ENCODE assay signal across 9 mouse cellular contexts in the genomic region with DNA sequence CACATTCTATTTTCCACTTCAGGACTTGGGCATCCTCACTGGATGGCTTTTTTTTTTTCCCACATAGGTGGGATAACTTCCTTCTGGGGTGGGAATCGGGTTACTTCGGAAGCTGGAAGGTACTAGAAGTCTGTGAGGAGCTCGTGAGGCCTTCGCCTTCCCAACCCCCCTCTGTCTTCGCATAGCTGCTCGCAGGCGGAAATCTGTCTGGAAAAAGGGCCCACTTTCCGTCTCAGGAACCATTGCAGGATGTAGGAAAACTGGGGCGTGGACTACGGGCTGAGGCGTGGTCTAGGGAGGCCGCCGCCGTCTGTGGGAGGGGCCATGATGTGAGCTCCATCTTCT. TPM values are rescaled to one million over a fixed set of nuclear protein-coding genes. Genes with fewer than 3 reads are reported as not detected.
A peak's percentile ranks its signal among the peaks of the same experiment; 100 is the strongest.
DNase-seq lines count a peak whose midpoint lies in the region; ATAC-seq and TF ChIP-seq lines count a peak whose summit lies in the region.
"Had no signal": no experiment of that assay in that cellular context is flagged by ENCODE, and none has a peak within 500 bp of the region (broad histone marks: within the 10 kb centered on the region; RNA-seq: fewer than 3 reads in every experiment).

No protein-coding gene starts in this region.

- TF ChIP-seq EP300 in heart, postnatal 0 days (IDR thresholded peaks at IDR 0.05; ENCODE audit: low read depth) = no peak
- no peak for TF ChIP-seq EP300 in MEL (IDR thresholded peaks at IDR 0.05; ENCODE audit: low read depth in 1 of 2, low read length in 2 of 2)

- TF ChIP-seq RAD21 in MEL (IDR thresholded peaks at IDR 0.05; ENCODE audit: low read depth, low read length) = no peak

- under 1% methylated on average over 14 of the region's 14 CpGs for WGBS in heart, postnatal 0 days
- WGBS in hindbrain, embryonic 11.5 days = 1% methylated on average over 14 of the region's 14 CpGs
- whole genome bisulfite sequencing in midbrain, embryonic 10.5 days = under 1% methylated on average over 14 of the region's 14 CpGs

- 0 out of 2 replicates have a peak overlapping the region, but pooled peaks have one; percentile 26 for H3K9ac ChIP-seq in heart, postnatal 0 days (replicated peaks; ENCODE audit: low read depth, low read length)
- peak overlapping the region; percentile 40 for H3K9ac ChIP-seq in MEL (ENCODE audit: control insufficient read depth, low read depth, low read length, poor library complexity, severe bottlenecking)
- H3K9ac ChIP-seq in hindbrain, embryonic 11.5 days (ENCODE audit: low read depth, low read length) = peak overlapping the region; percentile 45; the same call in 1 of the 2 replicates

- H3K4me2 ChIP-seq in heart, postnatal 0 days (ENCODE audit: low read depth, low read length) = peak overlapping the region; percentile 49
- H3K4me2 ChIP-seq in hindbrain, embryonic 11.5 days (replicated peaks; ENCODE audit: low read depth, low read length) = peak overlapping the region; percentile 93

- H3K27ac ChIP-seq in heart, postnatal 0 days (ENCODE audit: low read depth) = peak overlapping the region; percentile 87
- H3K27ac ChIP-seq in MEL (ENCODE audit: control insufficient read depth, low read depth, low read length) = no peak overlapping the region
- H3K27ac ChIP-seq in hindbrain, embryonic 11.5 days (ENCODE audit: low read depth, low read length) = peak overlapping the region; percentile 90
- H3K27ac ChIP-seq in midbrain, embryonic 10.5 days (replicated peaks) = peak overlapping the region; percentile 98

- no peak for ATAC-seq in heart, postnatal 0 days (ENCODE audit: insufficient read depth, low read depth)
- peak; percentile 17 for ATAC-seq in hindbrain, embryonic 11.5 days (ENCODE audit: low FRiP score)

- peaks cover 21% of the 10 kb centered on the region for H3K4me1 ChIP-seq in heart, postnatal 0 days (ENCODE audit: control insufficient read depth, insufficient read depth)
- peaks cover 0 to 19% of the 10 kb centered on the region in 2 experiments; a peak in 3 of 4 replicates for H3K4me1 ChIP-seq in MEL (ENCODE audit: control insufficient read depth in 1 of 2, insufficient read depth in 2 of 2, low read length in 2 of 2)
- H3K4me1 ChIP-seq in hindbrain, embryonic 11.5 days (replicated peaks; ENCODE audit: control insufficient read depth, insufficient read depth, low read length) = peaks cover 11% of the 10 kb centered on the region
- peaks cover 68% of the 10 kb centered on the region for H3K4me1 ChIP-seq in midbrain, embryonic 10.5 days

- no peaks in the 10 kb centered on the region for H3K9me3 ChIP-seq in heart, postnatal 0 days (replicated peaks; ENCODE audit: control insufficient read depth, low read length)
- H3K9me3 ChIP-seq in MEL (replicated peaks; ENCODE audit: insufficient read depth, low read length) = no peaks in the 10 kb centered on the region
- H3K9me3 ChIP-seq in hindbrain, embryonic 11.5 days (ENCODE audit: control insufficient read depth, low read length) = no peaks in the 10 kb centered on the region
- no peaks in the 10 kb centered on the region for H3K9me3 ChIP-seq in midbrain, embryonic 10.5 days (replicated peaks)

- intact Hi-C loops in heart, postnatal 36 days (cut with DNase I) = loop anchor here (2.0 kb wide), 1 partner anchor 27 kb away; no protein-coding TSS in a partner anchor

- H3K27me3 ChIP-seq in heart, postnatal 0 days (ENCODE audit: control insufficient read depth, insufficient read depth, low read length) = no peaks in the 10 kb centered on the region
- no peaks in the 10 kb centered on the region; a peak in 1 of 4 replicates for H3K27me3 ChIP-seq in MEL (ENCODE audit: control insufficient read depth in 1 of 2, insufficient read depth in 2 of 2, low read length in 2 of 2)
- H3K27me3 ChIP-seq in hindbrain, embryonic 11.5 days (ENCODE audit: control insufficient read depth, insufficient read depth, low read length) = no peaks in the 10 kb centered on the region
- H3K27me3 ChIP-seq in midbrain, embryonic 10.5 days (ENCODE audit: low read depth, poor library complexity, severe bottlenecking) = no peaks in the 10 kb centered on the region

- TF ChIP-seq POLR2A in MEL (IDR thresholded peaks at IDR 0.05; ENCODE audit: control insufficient read depth in 1 of 2, insufficient read depth in 1 of 2, low read depth in 1 of 2, low read length in 2 of 2, poor library complexity in 1 of 2) = no peak

- no peak for DNase-seq in heart, postnatal 0 days (ENCODE audit: low spot score)
- DNase-seq in heart, postnatal 36 days = no peak
- DNase-seq in MEL (ENCODE audit: low read depth, low spot score) = no peak
- no peak for DNase-seq in hindbrain, embryonic 11.5 days (ENCODE audit: low spot score)
- DNase-seq in midbrain, embryonic 10.5 days (ENCODE audit: low spot score) = no peak
- no peak for DNase-seq in frontal cortex, postnatal 25 days (ENCODE audit: low spot score in 2 of 2)
- no peak for DNase-seq in right cerebral cortex, postnatal 14 days
- DNase-seq in frontal cortex, adult 2 months (ENCODE audit: extremely low spot score in 1 of 2, low spot score in 1 of 2) = no peak

- peaks cover 8% of the 10 kb centered on the region for H3K79me2 ChIP-seq in MEL (ENCODE audit: control insufficient read depth, insufficient read depth, low read length, poor library complexity)

- no peak for TF ChIP-seq CTCF in heart, postnatal 0 days (IDR thresholded peaks at IDR 0.05; ENCODE audit: low read depth)
- TF ChIP-seq CTCF in MEL (IDR thresholded peaks at IDR 0.05 in 2 of 3, conservative IDR thresholded peaks at IDR 0.05 in 1 of 3; ENCODE audit: control insufficient read depth in 1 of 3, insufficient read depth in 1 of 3, low read depth in 2 of 3, low read length in 3 of 3, poor library complexity in 1 of 3, severe bottlenecking in 1 of 3) = no peak

- peak overlapping the region; percentile 90 for H3K4me3 ChIP-seq in heart, postnatal 0 days (ENCODE audit: low read depth, low read length)
- H3K4me3 ChIP-seq in MEL (ENCODE audit: control insufficient read depth in 1 of 2, insufficient read depth in 1 of 2, low read depth in 2 of 2, low read length in 2 of 2) = peak overlapping the region; percentile 39 to 48
- peak overlapping the region; percentile 85 for H3K4me3 ChIP-seq in hindbrain, embryonic 11.5 days (ENCODE audit: low read depth, low read length)
- peak overlapping the region; percentile 92 for H3K4me3 ChIP-seq in midbrain, embryonic 10.5 days

- H3K36me3 ChIP-seq in heart, postnatal 0 days (replicated peaks; ENCODE audit: control insufficient read depth, insufficient read depth, low read length) = peaks cover 22% of the 10 kb centered on the region
- H3K36me3 ChIP-seq in MEL (ENCODE audit: control insufficient read depth in 1 of 2, insufficient read depth in 2 of 2, low read length in 2 of 2) = peaks cover 0 to 9% of the 10 kb centered on the region in 2 experiments; a peak in 3 of 4 replicates
- no peaks in the 10 kb centered on the region for H3K36me3 ChIP-seq in hindbrain, embryonic 11.5 days (ENCODE audit: control insufficient read depth, insufficient read depth, low read length)
- peaks cover 31% of the 10 kb centered on the region for H3K36me3 ChIP-seq in midbrain, embryonic 10.5 days

RNA-seq across cellular contexts. Expression of gene Mum1, which starts 0.2 kb away (rescaled TPM):
- 41.4 and 59.7 TPM in 2 replicates for total RNA-seq in heart, postnatal 0 days (2014; rRNA removed; ENCODE audit: low replicate concordance)
- polyA plus RNA-seq in heart, postnatal 0 days (2015; fragmentation: Nextera tagmentation; extraction: Ambion mirVana) = 18.4 and 22.9 TPM in 2 replicates
- total RNA-seq in heart, postnatal 36 days (2021) = 10 to 100 TPM; 13.1 to 15.3 TPM
- 34.8 and 35.3 TPM in 2 replicates for total RNA-seq in MEL (2012; rRNA removed)
- 10 to 100 TPM; 34.0 to 55.2 TPM for polyA plus RNA-seq in MEL (2012; ENCODE audit: insufficient read depth in 1 of 2, insufficient read length in 2 of 2, low read depth in 1 of 2, low replicate concordance in 2 of 2, missing spikeins in 1 of 2)
- 49.4 and 57.3 TPM in 2 replicates for polyA plus RNA-seq in hindbrain, embryonic 11.5 days (2014; fragmentation: Nextera tagmentation; extraction: Ambion mirVana)
- polyA plus RNA-seq in midbrain, embryonic 10.5 days (2016; fragmentation: Nextera tagmentation; extraction: Ambion mirVana) = 154 and 166 TPM in 2 replicates
- 32.4 and 37.9 TPM in 2 replicates for polyA plus RNA-seq in frontal cortex, adult 2 months (2012; rRNA removed)

RNA-seq across cellular contexts. Expression of gene Ndufs7, which starts 22.9 kb away (rescaled TPM):
- 838 and 847 TPM in 2 replicates for total RNA-seq in heart, postnatal 0 days (2014; rRNA removed; ENCODE audit: low replicate concordance)
- polyA plus RNA-seq in heart, postnatal 0 days (2015; fragmentation: Nextera tagmentation; extraction: Ambion mirVana) = 1,203 and 1,284 TPM in 2 replicates
- 100 to 1,000 TPM; 962 to 997 TPM for total RNA-seq in heart, postnatal 36 days (2021)
- total RNA-seq in MEL (2012; rRNA removed) = 341 and 377 TPM in 2 replicates
- polyA plus RNA-seq in MEL (2012; ENCODE audit: insufficient read depth in 1 of 2, insufficient read length in 2 of 2, low read depth in 1 of 2, low replicate concordance in 2 of 2, missing spikeins in 1 of 2) = 100 to 1,000 TPM in 1 of 2 experiments, not detected in 1; 458 TPM
- polyA plus RNA-seq in hindbrain, embryonic 11.5 days (2014; fragmentation: Nextera tagmentation; extraction: Ambion mirVana) = 242 and 245 TPM in 2 replicates
- polyA plus RNA-seq in midbrain, embryonic 10.5 days (2016; fragmentation: Nextera tagmentation; extraction: Ambion mirVana) = 288 and 314 TPM in 2 replicates
- polyA plus RNA-seq in frontal cortex, adult 2 months (2012; rRNA removed) = 380 and 448 TPM in 2 replicates

RNA-seq across cellular contexts. Expression of gene Gamt, which starts 34.8 kb away (rescaled TPM):
- total RNA-seq in heart, postnatal 0 days (2014; rRNA removed; ENCODE audit: low replicate concordance) = 27.2 and 27.7 TPM in 2 replicates
- 22.8 and 25.7 TPM in 2 replicates for polyA plus RNA-seq in heart, postnatal 0 days (2015; fragmentation: Nextera tagmentation; extraction: Ambion mirVana)
- 10 to 100 TPM in 1 of 2 experiments, 1 to 10 TPM in 1; 8.9 to 12.0 TPM for total RNA-seq in heart, postnatal 36 days (2021)
- total RNA-seq in MEL (2012; rRNA removed) = 4.1 and 6.0 TPM in 2 replicates
- polyA plus RNA-seq in MEL (2012; ENCODE audit: insufficient read depth in 1 of 2, insufficient read length in 2 of 2, low read depth in 1 of 2, low replicate concordance in 2 of 2, missing spikeins in 1 of 2) = 1 to 10 TPM in 1 of 2 experiments, not detected in 1; 8.4 TPM
- 30.3 and 30.4 TPM in 2 replicates for polyA plus RNA-seq in hindbrain, embryonic 11.5 days (2014; fragmentation: Nextera tagmentation; extraction: Ambion mirVana)
- 32.5 and 35.5 TPM in 2 replicates for polyA plus RNA-seq in midbrain, embryonic 10.5 days (2016; fragmentation: Nextera tagmentation; extraction: Ambion mirVana)
- 29.1 and 31.9 TPM in 2 replicates for polyA plus RNA-seq in frontal cortex, adult 2 months (2012; rRNA removed)

RNA-seq across cellular contexts. Expression of gene Dazap1, which starts 35.2 kb away (rescaled TPM):
- 88.9 and 96.2 TPM in 2 replicates for total RNA-seq in heart, postnatal 0 days (2014; rRNA removed; ENCODE audit: low replicate concordance)
- polyA plus RNA-seq in heart, postnatal 0 days (2015; fragmentation: Nextera tagmentation; extraction: Ambion mirVana) = 24.8 and 30.3 TPM in 2 replicates
- total RNA-seq in heart, postnatal 36 days (2021) = 10 to 100 TPM; 57.7 to 58.5 TPM
- 159 and 166 TPM in 2 replicates for total RNA-seq in MEL (2012; rRNA removed)
- 100 to 1,000 TPM in 1 of 2 experiments, not detected in 1; 236 TPM for polyA plus RNA-seq in MEL (2012; ENCODE audit: insufficient read depth in 1 of 2, insufficient read length in 2 of 2, low read depth in 1 of 2, low replicate concordance in 2 of 2, missing spikeins in 1 of 2)
- polyA plus RNA-seq in hindbrain, embryonic 11.5 days (2014; fragmentation: Nextera tagmentation; extraction: Ambion mirVana) = 46.8 and 47.3 TPM in 2 replicates
- 43.7 and 50.6 TPM in 2 replicates for polyA plus RNA-seq in midbrain, embryonic 10.5 days (2016; fragmentation: Nextera tagmentation; extraction: Ambion mirVana)
- 76.6 and 86.3 TPM in 2 replicates for polyA plus RNA-seq in frontal cortex, adult 2 months (2012; rRNA removed)

RNA-seq across cellular contexts. Expression of gene Efna2, which starts 46.8 kb away (rescaled TPM):
- 2.4 and 3.0 TPM in 2 replicates for total RNA-seq in heart, postnatal 0 days (2014; rRNA removed; ENCODE audit: low replicate concordance)
- 3.3 and 3.7 TPM in 2 replicates for polyA plus RNA-seq in heart, postnatal 0 days (2015; fragmentation: Nextera tagmentation; extraction: Ambion mirVana)
- 1 to 10 TPM in 1 of 2 experiments, under 1 TPM in 1; 0.75 to 1.1 TPM for total RNA-seq in heart, postnatal 36 days (2021)
- 0.12 TPM in 1 of 2 replicates, not detected in the other for total RNA-seq in MEL (2012; rRNA removed)
- 1 to 10 TPM in 1 of 2 experiments, not detected in 1; 2.8 TPM for polyA plus RNA-seq in MEL (2012; ENCODE audit: insufficient read depth in 1 of 2, insufficient read length in 2 of 2, low read depth in 1 of 2, low replicate concordance in 2 of 2, missing spikeins in 1 of 2)
- 24.8 and 34.2 TPM in 2 replicates for polyA plus RNA-seq in hindbrain, embryonic 11.5 days (2014; fragmentation: Nextera tagmentation; extraction: Ambion mirVana)
- 56.6 and 64.5 TPM in 2 replicates for polyA plus RNA-seq in midbrain, embryonic 10.5 days (2016; fragmentation: Nextera tagmentation; extraction: Ambion mirVana)
- polyA plus RNA-seq in frontal cortex, adult 2 months (2012; rRNA removed) = 8.2 and 10.2 TPM in 2 replicates
- total RNA-seq: neutrophil, adult 5-6 weeks had no signal
